Mouse (Mus musculus): ENCODE measurements around the gene Gli2.
A peak's percentile ranks its signal among the peaks of the same experiment; 100 is the strongest.

The Gli2 gene

DNA sequence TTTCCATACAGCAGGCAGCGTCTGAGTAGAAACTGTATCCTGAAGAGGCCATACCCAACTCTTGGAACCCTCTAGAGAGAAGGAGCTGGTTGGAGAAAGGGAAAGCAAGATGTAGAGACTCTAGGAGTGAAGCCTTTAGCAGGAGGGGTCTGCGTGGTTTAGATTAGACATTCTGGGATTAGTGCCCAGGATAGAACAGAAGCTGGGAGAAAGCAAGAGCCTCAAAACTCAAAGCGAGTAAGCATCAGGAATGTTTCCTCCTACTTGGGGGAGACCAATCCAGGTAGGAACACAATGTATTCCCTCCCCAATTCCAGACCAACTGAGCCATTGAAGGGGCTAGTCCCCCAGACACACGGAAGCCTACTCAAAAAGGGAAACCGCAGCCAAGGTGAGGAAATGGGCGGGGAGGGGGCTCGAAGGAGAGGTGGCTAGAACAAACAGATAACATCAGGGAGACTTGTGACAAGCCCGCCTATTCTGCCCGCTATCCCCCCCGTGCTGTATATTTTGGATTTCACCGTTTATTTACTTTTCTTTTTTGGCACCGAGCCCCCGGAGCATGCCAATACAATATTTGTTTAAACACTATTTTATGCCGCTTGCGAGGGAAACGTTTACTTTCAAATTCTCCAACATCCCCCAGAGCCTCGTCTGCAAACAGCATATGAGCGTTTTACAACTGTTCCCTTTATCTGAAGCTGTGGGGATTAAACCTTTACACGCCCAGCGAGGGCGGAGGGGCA is 2.1 kb downstream of the Gli2 start:
- DNase-seq (ENCODE audit: low spot score), result peak; percentile 40

GRCm38 (mm10) chr1:119049812-119050615 is 3.4 kb downstream of the Gli2 start:
- DNase-seq (ENCODE audit: low spot score), result no peak

DNA sequence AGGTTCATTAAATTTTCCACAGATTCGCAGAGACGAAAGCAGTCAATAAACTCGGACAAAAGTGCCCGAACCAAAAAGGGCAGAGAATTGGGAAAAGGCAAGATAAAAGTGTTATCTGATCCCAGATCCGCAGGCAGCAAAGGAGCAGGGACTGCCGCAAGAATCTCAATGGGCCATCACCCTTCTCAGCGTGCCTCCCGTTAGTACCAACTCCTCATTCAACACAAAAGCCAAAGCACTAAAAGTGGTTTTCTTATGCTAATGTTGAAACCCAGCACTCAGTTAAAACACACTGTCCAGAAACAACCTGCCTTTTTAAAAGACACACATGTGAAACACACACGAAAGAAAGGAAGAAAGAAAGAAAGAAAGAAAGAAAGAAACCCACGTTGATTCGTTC is 4.4 kb downstream of the Gli2 start:
- no peak for DNase-seq (ENCODE audit: low spot score)

- no peak for DNase-seq (ENCODE audit: low spot score)
These were observed 4.9 kb downstream of the Gli2 start for GRCm38 (mm10) chr1:119048547-119048946.

- DNase-seq (ENCODE audit: low spot score), result peak; percentile 49
These were observed 5.7 kb downstream of the Gli2 start for GRCm38 (mm10) chr1:119047462-119048371.

DNA sequence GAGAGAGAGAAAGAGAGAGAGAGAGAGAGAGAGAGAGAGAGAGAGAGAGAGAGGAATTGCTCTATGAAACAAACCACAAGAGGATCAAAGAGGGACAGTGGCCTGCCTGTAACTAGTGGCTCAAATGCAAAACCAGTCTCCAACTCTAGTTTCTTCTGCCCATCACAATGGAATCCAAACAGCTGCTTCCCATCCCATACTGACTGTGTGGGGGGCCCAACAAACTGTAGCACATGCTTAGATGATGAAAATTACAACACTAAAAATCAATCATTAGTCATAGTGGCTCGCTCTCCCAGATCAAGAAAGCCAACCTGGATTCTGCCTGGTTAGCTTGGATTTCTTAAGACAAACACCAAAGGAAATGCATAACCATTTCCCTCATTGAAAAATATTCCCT is 15.0 kb downstream of the Gli2 start:
- no peak for DNase-seq (ENCODE audit: low spot score)

GRCm38 (mm10) chr1:119035931-119036330 is 17.5 kb downstream of the Gli2 start:
- no peak for DNase-seq (ENCODE audit: low spot score)

DNA sequence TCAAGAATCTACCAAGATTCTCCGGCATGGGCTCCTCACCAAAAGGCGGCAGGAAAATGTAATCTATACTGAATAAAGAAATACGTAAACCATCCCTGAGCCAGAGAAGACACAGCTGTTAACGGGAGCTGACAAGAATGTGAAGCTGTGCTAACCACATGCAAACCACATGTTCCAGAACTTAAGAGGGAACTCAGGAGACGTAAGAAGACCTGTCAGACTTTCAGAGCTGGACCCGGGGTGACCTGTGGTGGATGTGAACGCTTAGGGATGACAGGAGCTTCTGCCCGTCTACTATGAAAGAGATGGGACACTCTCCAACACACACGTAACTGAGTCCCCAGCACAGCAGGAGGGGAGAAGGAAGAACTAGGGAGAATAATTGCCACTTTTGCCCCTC is 18.1 kb downstream of the Gli2 start:
- no peak for DNase-seq (ENCODE audit: low spot score)

GRCm38 (mm10) chr1:119034163-119034705 is 19.2 kb downstream of the Gli2 start:
- no peak for DNase-seq (ENCODE audit: low spot score)

- peak; percentile 76 for DNase-seq (ENCODE audit: low spot score)
These were observed 19.8 kb downstream of the Gli2 start for GRCm38 (mm10) chr1:119033450-119034162.

GRCm38 (mm10) chr1:119031185-119031584 is 22.2 kb downstream of the Gli2 start:
- DNase-seq (ENCODE audit: low spot score), result no peak

DNA sequence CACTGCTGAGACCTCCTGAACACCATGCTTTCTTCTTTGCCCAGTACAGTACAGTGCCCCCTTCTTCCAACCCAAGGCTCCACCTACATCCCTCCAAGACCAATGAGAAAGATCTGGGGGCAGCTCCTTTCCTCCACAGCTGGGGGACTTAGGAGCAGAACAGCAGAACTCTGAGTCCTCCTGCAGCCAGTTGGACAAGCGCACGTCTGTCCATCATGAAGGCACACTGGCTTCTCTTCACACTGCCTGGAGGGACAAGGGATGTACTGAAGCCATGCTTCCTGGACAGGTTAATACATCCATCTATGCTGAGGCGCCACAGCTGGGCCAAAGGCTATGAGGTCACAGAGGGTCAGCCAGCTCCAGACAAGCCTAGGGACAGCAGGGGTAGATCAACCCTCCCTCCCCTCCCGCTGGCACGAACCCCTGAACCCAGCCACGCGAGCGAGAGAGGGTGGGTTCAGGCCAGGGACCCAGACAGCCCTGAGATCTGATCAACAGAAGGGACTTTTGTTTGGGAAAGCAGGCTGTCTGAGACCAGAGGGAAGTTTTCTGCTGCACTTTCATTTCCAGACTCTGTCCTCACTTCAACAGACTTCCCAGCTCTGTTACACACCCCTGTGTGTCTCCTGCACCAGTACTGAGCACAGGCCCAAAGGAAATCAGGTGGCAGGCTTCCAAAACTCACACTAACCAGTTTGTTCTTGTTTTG is 27.6 kb downstream of the Gli2 start:
- peak; percentile 72 for DNase-seq (ENCODE audit: low spot score)

- peak; percentile 60 for DNase-seq (ENCODE audit: low spot score)
These were observed 31.1 kb downstream of the Gli2 start for GRCm38 (mm10) chr1:119022311-119022710.

DNA sequence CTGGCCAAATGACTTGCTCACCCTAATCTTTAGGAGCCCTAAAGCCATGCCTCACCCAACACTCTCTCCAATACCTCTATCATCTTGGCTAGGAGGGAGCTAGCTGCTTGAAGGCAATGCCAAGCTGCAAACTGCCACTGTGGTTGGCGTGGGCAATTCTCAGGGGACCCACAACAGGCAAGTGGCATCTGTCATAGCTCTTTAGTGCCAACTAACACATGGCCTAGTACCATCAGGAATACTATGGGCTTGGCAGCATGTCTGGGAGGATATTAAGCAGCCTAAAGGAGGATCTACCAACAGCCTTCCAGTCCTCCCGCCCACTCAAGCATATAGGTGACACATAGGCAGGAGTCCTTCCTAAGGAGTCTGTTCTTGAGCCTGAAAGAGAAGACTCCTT is 33.3 kb downstream of the Gli2 start:
- DNase-seq (ENCODE audit: low spot score), result no peak

DNA sequence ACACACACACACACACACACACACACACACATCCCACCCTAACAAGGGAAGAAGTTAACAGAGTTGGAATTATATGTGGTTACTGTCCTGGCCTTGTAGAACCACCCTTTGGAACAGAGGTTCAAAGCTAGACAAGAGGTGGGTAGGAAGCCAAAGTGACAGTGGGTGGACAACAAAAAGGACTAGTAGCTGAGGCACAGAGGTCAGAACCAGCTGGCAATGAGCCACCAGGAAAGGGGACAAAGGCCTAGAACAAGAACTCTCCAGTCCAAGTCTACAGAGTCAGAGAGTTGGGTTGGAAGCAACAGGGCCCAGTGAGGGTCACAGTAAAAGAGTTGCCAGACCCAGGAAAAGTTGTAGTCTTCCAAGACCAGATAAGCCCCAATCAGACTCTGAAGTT is 34.4 kb downstream of the Gli2 start:
- DNase-seq (ENCODE audit: low spot score), result no peak

- no peak for DNase-seq (ENCODE audit: low spot score)
These were observed 36.6 kb downstream of the Gli2 start for GRCm38 (mm10) chr1:119016866-119017265.

GRCm38 (mm10) chr1:119015108-119015507 is 38.3 kb downstream of the Gli2 start:
- no peak for DNase-seq (ENCODE audit: low spot score)

- DNase-seq (ENCODE audit: low spot score), result no peak
These were observed 44.5 kb downstream of the Gli2 start for GRCm38 (mm10) chr1:119008949-119009348.

- DNase-seq (ENCODE audit: low spot score), result peak; percentile 44
These were observed 49.5 kb downstream of the Gli2 start for GRCm38 (mm10) chr1:119003852-119004398.

DNA sequence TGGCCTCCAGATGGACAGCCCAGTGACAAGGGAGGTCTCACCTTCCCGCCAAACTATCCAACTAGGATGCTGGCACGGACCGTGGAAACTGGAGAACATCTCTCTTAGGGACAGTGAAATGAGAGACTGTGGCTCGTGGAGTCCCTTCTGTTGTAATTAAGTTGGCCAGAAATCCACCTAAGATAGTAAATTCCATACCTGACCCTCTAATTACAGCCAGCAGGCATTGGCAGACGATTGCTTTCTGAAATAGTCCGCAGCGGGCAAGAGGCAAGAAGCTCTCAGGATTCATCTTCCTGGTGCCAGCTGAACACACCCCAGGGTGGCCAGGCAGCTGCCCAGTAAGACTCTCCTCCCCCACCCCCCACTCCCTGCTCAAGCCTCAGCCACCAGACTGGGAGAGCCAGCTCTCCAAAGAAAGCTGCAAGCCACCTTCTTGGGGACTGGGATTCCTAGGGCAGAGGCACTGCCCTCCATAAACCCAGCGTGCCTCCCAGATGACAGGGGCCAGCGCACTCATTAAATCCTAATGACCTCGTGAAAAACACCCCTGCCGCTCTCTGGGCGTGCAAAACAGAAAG is 51.9 kb downstream of the Gli2 start:
- DNase-seq (ENCODE audit: low spot score), result no peak

Data from urinary bladder, postnatal 14 days (tissue).